Mouse (Mus musculus) midbrain, embryonic 11.5 days (tissue): Measurements from ENCODE around the gene Nckap1l. TPM values are rescaled to one million over a fixed set of nuclear protein-coding genes. Genes with fewer than 3 reads are reported as not detected.

Experiments used
- ATAC-seq: fragments of 200-750 bp; cut with Nextera tagmentation; 2 replicates; pipeline ENCODE4 v1.8.0; 2017; ENCODE audit warnings: moderate TSS enrichment, moderate library complexity; ENCODE audit not compliant: low FRiP score
- DNase-seq: peaks from one replicate; pipeline ENCODE4 v3.0.0; 2015; ENCODE audit warnings: low spot score; ENCODE audit errors: missing footprints
- H3K27ac ChIP-seq: fragments of 300-500 bp; sonication (generic); 2 replicates; pipeline ENCODE4 v1.5.1; 2014; ENCODE audit warnings: low read depth, low read length
- H3K27me3 ChIP-seq: fragments of 300-500 bp; sonication (generic); 2 replicates; pipeline ENCODE4 v1.6.1; 2014; ENCODE audit warnings: mild to moderate bottlenecking, low read length, moderate library complexity, mixed read lengths; ENCODE audit not compliant: control insufficient read depth, insufficient read depth
- H3K36me3 ChIP-seq: fragments of 300-500 bp; sonication (generic); 2 replicates; pipeline ENCODE4 v1.6.1; 2014; ENCODE audit warnings: mild to moderate bottlenecking, low read length, moderate library complexity, mixed read lengths; ENCODE audit not compliant: control insufficient read depth, insufficient read depth
- H3K4me1 ChIP-seq: fragments of 300-500 bp; sonication (generic); 2 replicates; pipeline ENCODE4 v1.6.1; 2014; ENCODE audit warnings: low read length; ENCODE audit not compliant: control insufficient read depth, insufficient read depth
- H3K4me2 ChIP-seq: fragments of 300-500 bp; sonication (generic); 2 replicates; pipeline ENCODE4 v1.6.1; 2014; ENCODE audit warnings: mild to moderate bottlenecking, moderate library complexity
- H3K4me3 ChIP-seq: fragments of 300-500 bp; sonication (generic); 2 replicates; pipeline ENCODE4 v1.5.1; 2014; ENCODE audit warnings: low read depth, low read length
- H3K9ac ChIP-seq: fragments of 300-500 bp; sonication (generic); 2 replicates; pipeline ENCODE4 v1.6.1; 2014; ENCODE audit warnings: low read length
- H3K9me3 ChIP-seq: fragments of 300-500 bp; sonication (generic); 2 replicates; pipeline ENCODE4 v1.6.1; 2016; ENCODE audit warnings: low read length; ENCODE audit not compliant: control insufficient read depth
- WGBS: fragments of 180-500 bp; shearing (Covaris S2); extraction: QIAGEN DNeasy Blood & Tissue Kit; methylation state at CpG from one replicate; pipeline ENCODE4 v1.1.7; 2014; 5-methylcytosine and 5-hydroxymethylcytosine counted together
- polyA plus RNA-seq: library from polyadenylated mRNA; unstranded; fragments of >200 nt; fragmentation: Nextera tagmentation; extraction: Ambion mirVana; gene quantifications from 2 replicates; pipeline ENCODE4 v1.2.1, GENCODE M21; 2014

Gene Nckap1l
- polyA plus RNA-seq, 1 experiment from 2014 or later = 2.7 TPM

GRCm38 (mm10) chr15:103472265-103472664 lies 18.7 kb downstream of the Nckap1l start:
- ATAC-seq (no peak), DNase-seq (no peak)
- H3K9me3 ChIP-seq = no peaks in the 10 kb centered on the region
- H3K9ac ChIP-seq = no peak overlapping the region
- H3K27me3 ChIP-seq = no peaks in the 10 kb centered on the region
- no peaks in the 10 kb centered on the region for H3K36me3 ChIP-seq
- H3K4me1 ChIP-seq = no peaks in the 10 kb centered on the region
- no peak overlapping the region for H3K4me2 ChIP-seq
- no peak overlapping the region for H3K27ac ChIP-seq
- no peak overlapping the region for H3K4me3 ChIP-seq
- 82% methylated on average over 3 of the region's 3 CpGs for WGBS

DNA sequence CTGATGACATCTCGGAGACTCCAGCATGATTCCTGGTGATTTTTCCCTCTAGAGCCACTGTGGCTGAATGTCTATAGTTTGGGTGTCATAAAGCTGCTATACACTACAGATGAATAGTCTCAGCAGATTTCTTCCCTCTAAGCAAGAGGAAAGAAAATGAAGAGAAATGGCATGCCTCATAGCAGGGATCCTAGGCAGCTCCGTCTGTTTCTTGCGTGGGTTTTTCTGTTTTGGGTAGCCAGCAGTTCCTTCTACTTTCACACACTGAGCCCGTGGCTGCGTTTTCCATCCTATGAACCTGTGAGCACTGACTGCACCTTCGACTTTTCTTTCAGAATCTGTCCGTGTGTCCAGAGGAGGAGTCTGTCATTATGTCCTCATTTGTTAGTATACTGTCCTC lies 19.6 kb downstream of the Nckap1l start:
- Histone ChIP-seq H3K4me1 (no peaks in the 10 kb centered on the region), H3K9ac (no peak overlapping the region), H3K27me3 (no peaks in the 10 kb centered on the region), H3K4me2 (no peak overlapping the region), H3K9me3 (no peaks in the 10 kb centered on the region), H3K27ac (no peak overlapping the region), H3K36me3 (no peaks in the 10 kb centered on the region), H3K4me3 (no peak overlapping the region)
- WGBS = 88% methylated on average over 7 of the region's 7 CpGs
- no peak for DNase-seq
- ATAC-seq = no peak

DNA sequence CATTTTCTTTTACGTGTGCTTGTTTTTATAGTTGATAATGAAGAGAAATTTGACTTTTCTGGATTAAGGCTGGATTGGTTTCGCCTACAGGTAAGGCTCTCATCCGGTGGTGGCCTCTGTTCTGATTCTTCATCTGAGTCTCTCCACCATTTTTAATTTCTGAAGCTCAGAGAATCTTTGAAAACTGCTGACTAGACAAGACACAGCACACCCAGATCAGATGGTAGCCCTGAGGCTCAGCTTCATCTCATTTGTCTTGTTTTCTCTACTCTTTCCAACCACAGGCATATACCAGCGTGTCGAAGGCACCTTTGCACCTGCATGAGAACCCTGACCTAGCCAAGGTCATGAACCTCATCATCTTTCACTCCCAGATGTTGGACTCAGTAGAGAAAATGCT lies 20.2 kb downstream of the Nckap1l start:
- Histone ChIP-seq H3K9me3 (no peaks in the 10 kb centered on the region), H3K4me1 (no peaks in the 10 kb centered on the region), H3K36me3 (no peaks in the 10 kb centered on the region), H3K27ac (no peak overlapping the region), H3K9ac (no peak overlapping the region), H3K4me3 (no peak overlapping the region), H3K27me3 (no peaks in the 10 kb centered on the region), H3K4me2 (no peak overlapping the region)
- ATAC-seq (no peak), DNase-seq (no peak)
- 92% methylated on average over 5 of the region's 5 CpGs for WGBS

GRCm38 (mm10) chr15:103479080-103479606 lies 25.5 kb downstream of the Nckap1l start:
- Histone ChIP-seq H3K4me3 (no peak overlapping the region), H3K36me3 (no peaks in the 10 kb centered on the region), H3K4me2 (no peak overlapping the region), H3K9ac (no peak overlapping the region), H3K4me1 (no peaks in the 10 kb centered on the region), H3K9me3 (no peaks in the 10 kb centered on the region), H3K27ac (no peak overlapping the region), H3K27me3 (no peaks in the 10 kb centered on the region)
- WGBS = 64% methylated on average over 1 of the region's 1 CpGs
- ATAC-seq (no peak), DNase-seq (no peak)

GRCm38 (mm10) chr15:103480129-103480528 lies 26.5 kb downstream of the Nckap1l start:
- Histone ChIP-seq H3K4me1 (peaks cover 3% of the 10 kb centered on the region; the same call in 1 of the 2 replicates), H3K9ac (no peak overlapping the region), H3K9me3 (no peaks in the 10 kb centered on the region), H3K4me2 (no peak overlapping the region), H3K27me3 (no peaks in the 10 kb centered on the region), H3K36me3 (no peaks in the 10 kb centered on the region), H3K4me3 (no peak overlapping the region), H3K27ac (no peak overlapping the region)
- WGBS = 87% methylated on average over 2 of the region's 2 CpGs
- DNase-seq (no peak), ATAC-seq (no peak)

- Histone ChIP-seq H3K27me3 (no peaks in the 10 kb centered on the region), H3K27ac (no peak overlapping the region), H3K9me3 (no peaks in the 10 kb centered on the region), H3K4me3 (no peak overlapping the region), H3K9ac (no peak overlapping the region), H3K36me3 (no peaks in the 10 kb centered on the region), H3K4me2 (no peak overlapping the region), H3K4me1 (peaks cover 3% of the 10 kb centered on the region; the same call in 1 of the 2 replicates)
- DNase-seq = peak; percentile 96
- WGBS = 5% methylated on average over 1 of the region's 1 CpGs
- peak; percentile 63 for ATAC-seq
Measured at GRCm38 (mm10) chr15:103482488-103482887, 28.9 kb downstream of the Nckap1l start.

GRCm38 (mm10) chr15:103484490-103484889 lies 30.9 kb downstream of the Nckap1l start:
- no peaks in the 10 kb centered on the region for H3K9me3 ChIP-seq

GRCm38 (mm10) chr15:103485106-103485505 lies 31.5 kb downstream of the Nckap1l start:
- Histone ChIP-seq H3K27me3 (no peaks in the 10 kb centered on the region), H3K27ac (no peak overlapping the region), H3K36me3 (no peaks in the 10 kb centered on the region), H3K4me3 (no peak overlapping the region), H3K4me1 (peaks cover 3% of the 10 kb centered on the region; the same call in 1 of the 2 replicates), H3K9me3 (no peaks in the 10 kb centered on the region), H3K9ac (no peak overlapping the region), H3K4me2 (no peak overlapping the region)
- WGBS = 66% methylated on average over 3 of the region's 3 CpGs
- DNase-seq (no peak), ATAC-seq (no peak)

More at GRCm38 (mm10) chr15:103484490-103484889, 30.9 kb downstream of the Nckap1l start:
- Histone ChIP-seq H3K4me3 (no peak overlapping the region), H3K27me3 (no peaks in the 10 kb centered on the region), H3K27ac (no peak overlapping the region), H3K9ac (no peak overlapping the region), H3K4me2 (no peak overlapping the region), H3K4me1 (peaks cover 3% of the 10 kb centered on the region; the same call in 1 of the 2 replicates), H3K36me3 (no peaks in the 10 kb centered on the region)
- DNase-seq = no peak
- WGBS = 45% methylated on average over 2 of the region's 2 CpGs
- ATAC-seq = no peak

DNA sequence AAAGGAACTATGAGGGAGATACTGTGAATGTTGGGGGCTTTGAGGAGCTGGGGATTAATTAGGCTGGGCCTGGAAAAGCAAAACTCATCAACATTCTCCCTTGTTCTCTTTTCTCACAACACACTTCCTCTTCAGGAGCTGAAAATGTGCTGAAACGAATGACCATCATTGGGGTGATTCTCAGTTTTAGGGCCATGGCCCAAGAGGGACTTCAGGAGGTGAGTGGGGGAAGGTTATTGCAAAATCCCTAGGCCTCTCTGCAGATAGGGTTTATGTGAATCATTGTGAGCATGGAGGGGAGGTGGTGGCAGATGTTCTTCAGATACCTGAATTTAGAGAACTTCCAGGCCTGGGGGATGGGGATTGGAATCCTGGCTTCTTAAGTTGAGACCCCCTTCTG lies 33.1 kb downstream of the Nckap1l start:
- Histone ChIP-seq H3K36me3 (no peaks in the 10 kb centered on the region), H3K27me3 (no peaks in the 10 kb centered on the region), H3K27ac (no peak overlapping the region), H3K4me3 (no peak overlapping the region), H3K4me2 (no peak overlapping the region), H3K9ac (no peak overlapping the region; the same call in 1 of the 2 replicates), H3K4me1 (peaks cover 3% of the 10 kb centered on the region; the same call in 1 of the 2 replicates), H3K9me3 (no peaks in the 10 kb centered on the region)
- WGBS = 79% methylated on average over 1 of the region's 1 CpGs
- no peak for DNase-seq
- no peak for ATAC-seq
